Mouse (Mus musculus) macrophage (primary cell): ENCODE results near the gene Otud3. TPM values are rescaled to one million over a fixed set of nuclear protein-coding genes. Genes with fewer than 3 reads are reported as not detected.
A peak's percentile ranks its signal among the peaks of the same experiment; 100 is the strongest.
"Not testable (repeated sequence)": the region's sequence is repeated elsewhere in the genome, so short reads cannot be mapped to it uniquely, and the experiment has no call there.

Experiments used
- H3K27ac ChIP-seq: fragments of 350-480 bp; formaldehyde crosslinking; 2 replicates; pipeline ENCODE4 v1.9.0; 2021
- H3K36me3 ChIP-seq: fragments of 350-480 bp; formaldehyde crosslinking; 2 replicates; pipeline ENCODE4 v1.9.0; 2021; ENCODE audit errors: inconsistent target
- H3K4me3 ChIP-seq: fragments of 350-480 bp; formaldehyde crosslinking; 2 replicates; pipeline ENCODE4 v1.9.0; 2021; ENCODE audit errors: inconsistent target
- H3K79me2 ChIP-seq: fragments of 350-480 bp; formaldehyde crosslinking; 2 replicates; pipeline ENCODE4 v1.9.0; 2021; ENCODE audit errors: inconsistent target
- WGBS: methylation state at CpG from one replicate; pipeline ENCODE4 v1.1.7; 2026; ENCODE audit warnings: inconsistent platforms; ENCODE audit not compliant: missing documents; 5-methylcytosine and 5-hydroxymethylcytosine counted together
- polyA plus RNA-seq: library from polyadenylated mRNA; stranded (reverse); fragments of 250-400 nt; gene quantifications from 3 replicates; pipeline ENCODE4 v1.2.4, GENCODE M21; 2018; ENCODE audit warnings: inconsistent platforms

Otud3 gene
- polyA plus RNA-seq, 1 experiment from 2014 or later, result 12.3 TPM

DNA sequence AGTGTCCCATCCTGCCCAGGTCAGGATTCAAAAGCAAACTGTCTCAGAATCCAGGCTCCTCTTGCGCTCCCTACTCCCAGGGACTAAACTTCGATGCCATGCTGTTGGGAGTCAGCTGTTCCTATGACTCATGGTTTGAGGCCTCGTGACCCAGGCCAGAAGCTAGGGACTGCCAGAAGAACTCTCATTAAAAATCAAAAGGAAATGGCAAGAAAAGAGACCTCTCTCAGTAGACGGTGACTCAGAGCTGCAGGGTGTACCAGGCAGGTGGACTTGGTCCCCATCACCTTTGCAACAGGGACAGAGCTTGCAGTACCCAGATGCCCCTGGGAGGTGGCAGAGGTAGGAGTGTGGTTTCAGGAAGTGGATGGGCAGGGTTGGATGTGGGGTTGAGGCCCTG is 36.0 kb downstream of the Otud3 start, which contains the start of gene Pla2g2e:
Gene Pla2g2e, plus strand, starts transcription at position 212 of the 400 bp plus-strand sequence.
- Histone ChIP-seq H3K27ac (peak within 1 kb of the TSS; percentile 65), H3K36me3 (no peaks in the 10 kb centered on the region), H3K79me2 (no peaks in the 10 kb centered on the region), H3K4me3 (peak within 1 kb of the TSS; percentile 2; the same call in 1 of the 2 replicates)
- WGBS, result 59% methylated on average over 4 of the region's 4 CpGs

DNA sequence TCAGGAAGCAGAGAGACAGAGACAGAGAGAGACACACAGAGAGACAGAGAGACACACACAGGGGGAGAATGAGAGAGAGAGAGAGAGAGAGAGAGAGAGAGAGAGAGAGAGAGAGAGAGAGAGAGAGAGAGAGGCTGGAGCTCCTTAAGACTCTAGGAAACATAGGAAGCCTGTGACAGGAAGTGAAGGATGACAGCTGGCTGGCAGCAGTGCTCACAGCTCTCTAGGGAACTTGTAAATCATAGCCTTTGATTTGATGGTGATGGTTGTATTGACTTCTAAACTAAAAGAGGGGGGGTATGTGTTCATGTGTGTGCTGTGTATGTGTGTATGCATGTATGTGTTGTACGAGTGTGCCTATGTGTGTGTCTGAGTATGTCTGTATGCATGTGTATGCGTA is 37.8 kb downstream of the Otud3 start:
- WGBS, result 92% methylated on average over 2 of the region's 2 CpGs
- no peaks in the 10 kb centered on the region for H3K79me2 ChIP-seq
- no peak overlapping the region for H3K27ac ChIP-seq
- H3K36me3 ChIP-seq, result no peaks in the 10 kb centered on the region
- H3K4me3 ChIP-seq, result no peak overlapping the region

DNA sequence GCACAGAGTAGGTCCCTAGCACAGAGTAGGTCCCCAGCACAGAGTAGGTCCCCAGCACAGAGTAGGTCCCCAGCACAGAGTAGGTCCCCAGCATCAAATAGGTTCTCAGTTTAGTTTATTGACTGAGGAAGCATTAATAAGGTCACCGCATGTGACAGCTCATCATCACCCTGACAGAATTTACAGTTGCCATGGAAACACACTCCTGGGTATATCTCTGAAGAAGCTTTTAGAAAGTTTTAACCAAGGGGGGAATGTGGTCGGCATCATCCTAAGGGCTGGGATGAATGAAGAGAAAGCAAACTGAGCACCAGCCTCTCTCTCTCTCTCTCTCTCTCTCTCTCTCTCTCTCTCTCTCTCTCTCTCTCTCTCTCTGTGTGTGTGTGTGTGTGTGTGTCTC is 38.5 kb downstream of the Otud3 start:
- 96% methylated on average over 2 of the region's 2 CpGs for WGBS
- not testable (repeated sequence) for H3K4me3 ChIP-seq, H3K79me2 ChIP-seq, H3K27ac ChIP-seq, H3K36me3 ChIP-seq

DNA sequence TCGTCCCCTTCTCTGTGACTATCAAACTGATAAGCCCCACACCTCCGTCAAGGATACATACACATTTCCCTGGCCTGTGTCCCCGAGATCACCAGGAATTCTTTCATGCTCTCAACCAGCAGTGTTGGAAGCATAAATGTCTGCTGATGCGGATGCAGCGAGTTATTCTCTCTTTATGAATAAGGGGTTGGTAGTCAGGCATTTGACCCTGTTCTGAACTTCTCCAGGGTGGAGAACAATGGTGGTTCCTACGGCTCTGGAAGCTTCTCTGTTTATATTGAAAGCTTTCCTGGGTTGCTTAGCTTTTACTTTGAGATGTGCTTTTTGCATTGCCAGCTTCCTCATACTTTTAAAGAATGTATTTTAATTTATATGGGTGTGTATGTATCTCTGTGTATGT is 39.9 kb downstream of the Otud3 start, which contains the start of gene Gm13030:
Gene Gm13030, minus strand, starts transcription at position 101 of the 400 bp plus-strand sequence.
- H3K4me3 ChIP-seq, result no peak within 1 kb of the TSS
- 93% methylated on average over 6 of the region's 6 CpGs for WGBS
- no peaks in the 10 kb centered on the region for H3K79me2 ChIP-seq
- no peaks in the 10 kb centered on the region for H3K36me3 ChIP-seq
- H3K27ac ChIP-seq, result no peak within 1 kb of the TSS

DNA sequence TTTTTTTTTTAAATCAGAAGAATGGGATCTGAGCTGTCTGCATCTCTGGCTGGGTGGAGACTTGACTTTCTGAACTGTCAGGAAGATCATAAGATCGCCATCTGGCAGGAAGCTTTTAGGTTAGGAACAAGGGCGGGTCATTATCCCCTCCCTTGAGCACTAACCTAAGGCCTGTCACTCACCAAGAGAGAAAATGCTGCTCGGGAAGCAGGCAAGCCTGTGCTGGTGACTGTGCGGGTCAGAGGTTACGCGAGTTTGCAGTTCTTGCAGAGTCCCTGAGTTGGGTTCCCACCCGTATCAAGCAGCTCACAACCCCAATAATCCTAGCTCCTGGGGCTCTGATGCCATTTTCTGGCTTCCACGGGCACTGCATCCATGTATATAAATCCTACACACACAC is 45.1 kb downstream of the Otud3 start:
- Histone ChIP-seq H3K27ac (no peak overlapping the region), H3K4me3 (no peak overlapping the region), H3K36me3 (no peaks in the 10 kb centered on the region), H3K79me2 (no peaks in the 10 kb centered on the region)
- WGBS, result 75% methylated on average over 8 of the region's 8 CpGs

DNA sequence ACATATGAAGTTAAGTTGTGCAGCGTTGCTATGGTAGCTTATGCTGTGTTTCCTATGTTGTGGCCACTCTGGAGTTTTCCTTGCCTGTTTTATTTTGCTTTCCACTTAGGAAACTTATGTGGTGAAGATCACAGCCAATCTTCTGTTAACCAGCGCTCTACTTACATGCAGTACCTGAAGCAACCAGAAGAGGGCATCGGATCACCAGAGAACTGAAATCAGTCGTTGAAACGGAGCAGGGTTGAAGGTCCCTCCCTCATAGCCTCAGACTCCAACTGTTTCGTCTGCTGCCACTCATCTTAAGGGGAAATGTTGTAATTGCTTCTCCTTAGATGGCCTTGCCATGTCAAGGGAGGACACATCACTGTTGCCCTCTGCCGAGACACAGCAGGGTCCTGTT is 47.3 kb downstream of the Otud3 start:
- no peaks in the 10 kb centered on the region for H3K79me2 ChIP-seq
- H3K4me3 ChIP-seq, result no peak overlapping the region
- no peaks in the 10 kb centered on the region for H3K36me3 ChIP-seq
- peak overlapping the region; percentile 82 for H3K27ac ChIP-seq
- WGBS, result 8% methylated on average over 7 of the region's 7 CpGs

DNA sequence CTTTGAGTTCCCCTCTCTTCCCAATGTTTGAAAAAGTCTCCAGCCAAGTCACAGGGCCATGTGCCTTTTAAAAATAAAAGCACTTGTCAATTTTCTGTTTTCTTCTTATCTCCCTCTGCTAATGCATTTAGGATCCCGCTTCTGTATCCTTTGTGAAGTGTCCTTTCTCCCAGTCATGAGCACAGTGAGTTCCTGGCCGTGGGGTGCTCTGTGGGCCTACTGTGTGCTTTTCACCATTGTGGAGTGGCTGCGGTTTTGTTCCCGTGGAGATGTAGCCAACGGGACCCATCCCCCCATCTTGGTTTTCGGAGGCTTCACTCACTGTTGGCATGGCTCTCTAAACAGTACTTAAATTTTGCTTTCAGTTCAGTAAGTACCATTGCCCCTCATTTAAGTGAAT is 47.8 kb downstream of the Otud3 start:
- Histone ChIP-seq H3K4me3 (no peak overlapping the region), H3K36me3 (no peaks in the 10 kb centered on the region), H3K79me2 (no peaks in the 10 kb centered on the region), H3K27ac (peak overlapping the region; percentile 82)
- WGBS, result 77% methylated on average over 6 of the region's 6 CpGs

DNA sequence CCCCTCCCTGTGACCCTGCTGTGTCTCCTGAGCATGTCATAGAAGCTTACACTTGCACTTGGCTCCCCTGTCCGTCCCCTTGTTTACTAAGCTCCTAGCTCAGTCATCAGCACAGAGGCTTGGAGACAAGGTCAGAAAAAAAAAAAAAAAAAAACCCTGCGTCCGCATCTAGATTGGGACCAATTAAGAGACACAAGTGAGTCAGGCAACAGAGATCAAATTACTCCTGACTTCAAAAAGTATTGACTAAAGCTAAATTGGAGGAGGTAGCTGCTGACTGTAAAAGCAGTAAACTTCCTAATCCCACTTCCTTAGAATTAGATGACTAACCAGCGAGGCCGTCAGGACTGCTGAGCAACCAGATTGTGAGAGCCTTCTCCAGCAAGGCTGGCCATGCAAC is 48.7 kb downstream of the Otud3 start:
- Histone ChIP-seq H3K4me3 (no peak overlapping the region), H3K27ac (peak overlapping the region; percentile 82), H3K79me2 (no peaks in the 10 kb centered on the region), H3K36me3 (no peaks in the 10 kb centered on the region)
- WGBS, result 21% methylated on average over 5 of the region's 5 CpGs

DNA sequence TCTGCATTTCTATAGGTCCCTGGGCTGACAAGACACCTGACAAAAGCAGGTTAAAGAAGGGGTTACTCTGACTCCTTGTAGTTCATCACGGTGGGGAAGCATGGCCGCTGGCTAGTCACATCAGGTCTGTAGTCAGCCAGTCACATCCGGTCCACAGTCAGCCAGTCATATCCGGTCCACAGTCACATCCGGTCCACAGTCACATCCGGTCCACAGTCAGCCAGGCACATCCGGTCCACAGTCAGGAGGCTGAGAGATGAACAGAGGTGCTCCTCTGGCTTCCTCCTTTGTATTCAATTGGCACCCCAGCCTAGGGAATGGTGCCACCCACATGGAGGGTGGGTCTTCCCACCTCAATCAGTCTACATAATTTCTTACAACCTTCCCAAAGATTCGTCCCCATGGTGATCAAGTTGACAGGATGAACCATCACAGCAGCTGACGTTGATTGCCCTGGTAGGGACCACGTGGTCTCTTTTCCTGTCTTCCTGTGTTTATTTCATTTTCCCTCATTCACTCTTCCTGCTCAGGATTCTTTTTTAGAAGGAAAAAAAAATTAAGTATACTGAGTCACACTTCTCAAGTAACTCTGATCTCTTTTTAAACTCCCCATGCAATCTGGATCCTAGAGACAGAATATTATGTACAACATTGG is 50.3 kb downstream of the Otud3 start, which contains the start of gene Pla2g5:
Gene Pla2g5, minus strand, starts transcription at position 139 of the 655 bp plus-strand sequence.
- WGBS, result 52% methylated on average over 10 of the region's 10 CpGs
- Histone ChIP-seq H3K27ac (peak within 1 kb of the TSS; percentile 82), H3K4me3 (no peak within 1 kb of the TSS)

DNA sequence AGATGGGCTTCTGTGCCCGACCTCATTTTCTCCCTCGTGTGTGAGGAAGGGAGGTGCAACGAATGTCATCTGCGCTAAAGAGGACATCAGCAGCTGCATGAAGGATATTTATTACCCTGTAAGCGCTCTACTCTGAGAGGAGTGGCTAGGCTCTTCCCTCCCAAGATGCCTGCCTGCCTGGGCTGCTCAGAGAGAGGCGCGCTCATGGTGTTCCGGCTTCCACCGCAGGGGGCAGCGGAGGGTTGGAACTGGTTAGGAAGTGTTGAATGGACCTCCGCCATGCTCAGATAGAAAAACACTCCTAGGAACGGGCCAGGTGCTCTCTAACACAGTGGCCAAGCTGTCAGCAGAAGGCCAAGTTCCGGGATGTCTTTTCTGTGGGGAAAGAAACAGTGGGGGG is 54.0 kb downstream of the Otud3 start:
- no peak overlapping the region for H3K4me3 ChIP-seq

More for the DNA sequence above, 50.3 kb downstream of the Otud3 start, which contains the start of gene Pla2g5:
- Histone ChIP-seq H3K36me3 (no peaks in the 10 kb centered on the region), H3K79me2 (no peaks in the 10 kb centered on the region)

DNA sequence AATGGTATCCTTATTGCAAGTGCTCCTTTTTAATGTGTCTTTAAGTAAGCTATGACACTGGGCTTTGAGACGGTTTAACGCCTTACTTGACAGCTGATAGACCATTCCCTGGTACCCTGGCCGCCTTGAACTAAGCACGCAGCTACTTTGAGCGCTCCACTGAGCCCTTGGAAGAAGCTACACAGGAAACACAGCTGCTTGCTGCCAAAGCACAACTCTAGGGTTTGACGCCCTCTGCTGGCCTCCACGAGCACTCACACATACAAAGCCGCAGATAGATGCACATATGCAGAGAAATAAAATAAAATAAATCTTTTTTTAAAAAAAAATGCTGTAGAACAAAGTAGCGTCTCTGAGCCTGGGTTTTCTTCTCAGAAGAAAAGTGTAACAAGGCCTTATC is 54.5 kb downstream of the Otud3 start:
- Histone ChIP-seq H3K4me3 (no peak overlapping the region), H3K36me3 (no peaks in the 10 kb centered on the region), H3K79me2 (no peaks in the 10 kb centered on the region), H3K27ac (no peak overlapping the region)
- WGBS, result 55% methylated on average over 9 of the region's 9 CpGs

More for the DNA sequence above, 54.0 kb downstream of the Otud3 start:
- Histone ChIP-seq H3K36me3 (no peaks in the 10 kb centered on the region), H3K27ac (no peak overlapping the region), H3K79me2 (no peaks in the 10 kb centered on the region)
- WGBS, result 15% methylated on average over 13 of the region's 13 CpGs

DNA sequence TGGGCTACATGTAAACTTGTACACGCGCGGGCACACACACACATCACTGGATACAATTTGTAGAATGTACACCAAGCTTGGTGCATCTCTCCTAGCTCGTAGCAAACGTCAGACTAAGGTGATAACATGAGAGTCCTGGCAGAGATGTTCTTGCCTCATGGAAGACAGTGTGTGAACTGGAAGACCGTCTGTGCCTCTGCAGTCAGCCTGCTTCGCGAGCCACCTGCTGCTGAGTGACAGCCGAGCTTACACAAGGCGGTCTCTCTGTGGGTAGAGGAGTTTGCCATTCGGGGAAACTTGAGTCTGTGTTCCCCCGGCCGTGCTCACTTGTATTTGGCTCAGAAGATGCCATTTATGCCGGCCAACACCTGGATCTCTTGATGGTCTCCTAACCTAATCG is 55.3 kb downstream of the Otud3 start:
- whole genome bisulfite sequencing, result 79% methylated on average over 15 of the region's 15 CpGs
- Histone ChIP-seq H3K4me3 (no peak overlapping the region), H3K79me2 (no peaks in the 10 kb centered on the region), H3K36me3 (no peaks in the 10 kb centered on the region), H3K27ac (no peak overlapping the region)

DNA sequence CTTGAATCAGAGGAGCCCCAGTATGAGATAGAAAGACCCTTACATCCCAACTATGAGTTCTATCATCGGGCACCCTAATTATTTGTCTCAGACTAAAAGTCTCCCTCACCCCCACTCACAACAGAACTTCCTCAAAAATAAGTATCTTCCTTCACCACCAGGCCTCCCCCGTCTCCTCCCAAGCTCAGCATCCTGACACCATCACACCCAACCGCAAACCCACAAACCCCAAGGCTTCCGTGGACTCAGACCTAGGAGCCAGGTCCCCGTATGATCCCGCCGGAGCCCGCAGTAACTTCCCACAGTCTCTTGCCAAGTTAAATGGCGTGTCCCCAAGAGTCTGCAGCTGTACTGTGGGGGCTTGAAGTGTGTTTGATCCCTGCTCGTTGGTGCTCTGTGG is 56.2 kb downstream of the Otud3 start:
- WGBS, result 11% methylated on average over 9 of the region's 10 CpGs
- no peaks in the 10 kb centered on the region for H3K79me2 ChIP-seq
- no peaks in the 10 kb centered on the region for H3K36me3 ChIP-seq
- no peak overlapping the region for H3K27ac ChIP-seq
- no peak overlapping the region for H3K4me3 ChIP-seq

DNA sequence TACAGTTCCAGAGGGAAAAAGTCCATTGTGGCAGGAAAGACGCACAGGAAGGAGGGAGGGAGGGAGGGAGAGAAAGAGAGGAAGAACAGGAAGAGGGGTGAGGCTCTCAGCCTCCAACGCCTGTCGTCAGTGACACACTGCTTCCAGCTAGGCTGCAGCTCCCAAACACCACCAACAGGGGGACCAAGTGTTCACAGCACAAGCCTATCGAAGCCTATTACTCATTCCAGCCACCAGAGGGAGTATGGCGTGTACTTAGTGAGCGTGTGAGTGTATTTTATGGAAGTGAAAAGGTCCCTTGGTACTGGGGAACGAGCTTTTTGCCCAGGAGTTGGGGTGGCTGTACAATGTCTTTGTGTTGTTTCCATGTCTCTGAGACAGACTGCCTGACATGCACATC is 57.3 kb downstream of the Otud3 start:
- Histone ChIP-seq H3K4me3 (no peak overlapping the region), H3K27ac (no peak overlapping the region), H3K36me3 (no peaks in the 10 kb centered on the region), H3K79me2 (no peaks in the 10 kb centered on the region)
- 17% methylated on average over 7 of the region's 7 CpGs for WGBS

DNA sequence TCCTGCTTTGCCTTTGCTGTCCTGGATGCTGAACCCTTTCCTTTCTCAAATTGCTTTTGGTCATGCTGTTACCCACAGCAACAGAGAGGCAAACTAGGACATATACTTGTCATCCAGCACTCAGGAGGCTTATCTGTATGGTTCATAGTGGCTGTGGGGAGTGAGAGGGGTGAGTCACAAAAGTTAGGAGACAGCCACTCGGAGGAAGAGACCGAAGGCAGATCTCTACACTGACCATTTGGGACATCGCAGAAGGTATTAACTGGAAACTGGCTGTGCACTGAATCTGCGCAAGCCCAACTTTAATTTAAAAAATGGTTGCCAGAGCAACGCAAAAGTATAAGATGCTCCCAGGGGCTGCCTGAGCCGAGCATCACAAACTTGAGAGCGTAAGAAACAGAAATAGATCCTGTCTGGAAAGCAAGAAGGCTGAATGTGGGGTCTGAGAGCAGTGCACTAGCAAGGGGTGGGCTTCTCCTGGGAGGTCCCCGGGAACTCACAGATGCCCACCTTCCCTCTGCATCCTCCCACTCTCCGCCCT is 58.6 kb downstream of the Otud3 start:
- WGBS, result 94% methylated on average over 9 of the region's 9 CpGs
- no peaks in the 10 kb centered on the region for H3K79me2 ChIP-seq

More for the DNA sequence above, 58.6 kb downstream of the Otud3 start:
- Histone ChIP-seq H3K4me3 (no peak overlapping the region), H3K27ac (no peak overlapping the region), H3K36me3 (no peaks in the 10 kb centered on the region)
